Mouse (Mus musculus): ENCODE measurements around the gene Ola1. TPM values are rescaled to one million over a fixed set of nuclear protein-coding genes. Genes with fewer than 3 reads are reported as not detected.

The Ola1 gene
- polyA plus RNA-seq (2015; fragmentation: Nextera tagmentation; extraction: Ambion mirVana) = 92.9 and 97.7 TPM in 2 replicates

DNA sequence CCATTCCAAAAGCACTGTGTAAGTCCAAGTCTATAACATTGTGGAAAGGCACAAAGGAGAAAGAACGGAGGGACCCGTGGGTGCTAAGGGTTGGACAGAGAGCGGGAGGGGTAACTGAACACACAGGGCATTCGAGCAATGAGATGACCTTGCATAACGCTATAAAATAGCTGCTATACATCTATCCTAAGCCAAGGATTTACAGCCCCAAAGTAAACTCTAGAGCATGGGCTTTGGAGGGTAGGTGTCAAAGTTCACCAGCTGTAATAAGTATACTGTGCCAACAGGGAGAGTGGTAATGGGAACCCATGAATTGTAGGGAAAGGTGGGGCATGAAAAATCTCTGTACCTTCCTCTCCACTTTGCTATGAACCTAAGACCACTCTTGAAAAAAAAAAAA is at the start of gene Ola1:
Gene Ola1, minus strand, starts transcription at position 12 of the 400 bp plus-strand sequence.
- no peak for ATAC-seq (ENCODE audit: low FRiP score, low read depth)
- H3K9ac ChIP-seq = no peak within 1 kb of the TSS
- 90% methylated on average over 5 of the region's 5 CpGs for WGBS

DNA sequence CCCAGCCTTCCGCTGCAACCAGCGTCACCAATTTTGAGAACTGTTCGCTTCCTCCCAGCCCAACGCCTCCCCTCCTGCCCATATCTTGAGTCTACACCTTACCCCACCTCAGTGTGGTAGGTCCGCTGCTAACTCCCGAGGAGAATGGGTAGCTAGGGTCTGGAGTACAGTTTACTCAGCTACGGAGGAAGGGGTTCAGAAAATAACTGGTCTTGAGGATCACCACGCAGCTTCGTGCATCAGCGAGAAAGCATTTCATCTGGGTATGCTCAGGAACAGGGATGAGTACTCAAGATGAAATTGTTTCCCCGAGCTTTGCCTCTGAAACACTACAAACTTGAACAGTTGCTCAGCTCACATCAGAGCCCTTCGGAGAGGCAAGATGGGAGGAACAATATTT is 49.6 kb upstream of the Ola1 start:
- no peaks in the 10 kb centered on the region for H3K36me3 ChIP-seq
- H3K27ac ChIP-seq (replicated peaks) = no peak overlapping the region
- H3K4me1 ChIP-seq (replicated peaks) = peaks cover 34% of the 10 kb centered on the region
- WGBS = 3% methylated on average over 12 of the region's 12 CpGs
- no peak overlapping the region for H3K9ac ChIP-seq
- H3K4me3 ChIP-seq = no peak overlapping the region
- H3K27me3 ChIP-seq = peaks cover 74% of the 10 kb centered on the region
- ATAC-seq (ENCODE audit: low FRiP score, low read depth) = no peak
- no peaks in the 10 kb centered on the region for H3K9me3 ChIP-seq
- no peak overlapping the region for H3K4me2 ChIP-seq

More for the DNA sequence above, at the start of gene Ola1:
- Histone ChIP-seq H3K9me3 (no peaks in the 10 kb centered on the region), H3K4me2 (no peak within 1 kb of the TSS), H3K4me1 (replicated peaks) (peaks cover 3% of the 10 kb centered on the region; the same call in 1 of the 2 replicates), H3K27me3 (no peaks in the 10 kb centered on the region), H3K36me3 (no peaks in the 10 kb centered on the region), H3K27ac (replicated peaks) (no peak within 1 kb of the TSS), H3K4me3 (no peak within 1 kb of the TSS)

DNA sequence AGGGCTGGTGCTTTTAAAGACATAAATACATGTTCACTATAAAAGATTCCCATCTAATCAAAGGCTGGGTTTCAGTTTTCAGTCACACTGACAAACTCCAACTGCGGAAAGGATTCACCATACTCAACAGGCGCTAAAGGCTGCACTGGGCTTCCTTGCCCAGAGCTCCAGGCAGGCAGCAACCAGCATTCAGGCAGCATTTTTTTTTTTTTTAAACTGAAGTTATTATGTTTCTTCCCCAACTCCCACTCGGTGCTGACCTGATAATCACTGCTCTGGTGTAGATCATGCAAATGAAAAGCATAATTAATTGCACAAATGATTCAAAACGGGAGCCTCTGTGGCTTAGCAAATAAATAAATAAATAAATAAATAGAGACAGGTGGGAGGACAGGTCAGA is 49.1 kb upstream of the Ola1 start:
- Histone ChIP-seq H3K4me3 (no peak overlapping the region), H3K4me1 (replicated peaks) (peaks cover 29% of the 10 kb centered on the region), H3K9ac (no peak overlapping the region), H3K36me3 (no peaks in the 10 kb centered on the region), H3K9me3 (no peaks in the 10 kb centered on the region), H3K4me2 (no peak overlapping the region), H3K27ac (replicated peaks) (no peak overlapping the region), H3K27me3 (peaks cover 79% of the 10 kb centered on the region)
- 6% methylated on average over 4 of the region's 4 CpGs for WGBS
- ATAC-seq (ENCODE audit: low FRiP score, low read depth) = no peak

DNA sequence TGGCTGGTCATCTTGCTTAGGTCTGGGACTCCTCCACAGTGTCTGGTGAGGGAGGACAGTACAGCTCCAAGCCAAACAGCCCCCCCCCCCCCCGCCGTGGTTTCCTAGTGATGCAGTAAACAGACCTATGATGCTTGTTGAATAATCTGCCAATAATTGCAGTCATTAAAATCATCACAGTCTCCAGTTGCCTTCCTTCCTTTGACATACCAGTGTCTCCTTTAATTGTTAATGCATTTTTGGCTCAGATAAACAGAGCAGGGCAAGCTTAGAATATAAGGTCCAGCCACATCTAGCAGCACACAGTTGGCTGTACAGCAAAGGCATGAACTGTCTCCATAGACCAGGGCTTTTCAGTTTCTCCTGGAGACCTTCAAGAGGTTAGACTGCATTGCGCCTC is 48.5 kb upstream of the Ola1 start:
- no peak for ATAC-seq (ENCODE audit: low FRiP score, low read depth)
- H3K4me1 ChIP-seq (replicated peaks) = peaks cover 28% of the 10 kb centered on the region
- H3K4me3 ChIP-seq = no peak overlapping the region
- 22% methylated on average over 3 of the region's 3 CpGs for WGBS
- no peak overlapping the region for H3K4me2 ChIP-seq
- H3K27ac ChIP-seq (replicated peaks) = no peak overlapping the region
- peaks cover 83% of the 10 kb centered on the region for H3K27me3 ChIP-seq
- H3K9me3 ChIP-seq = no peaks in the 10 kb centered on the region
- H3K36me3 ChIP-seq = no peaks in the 10 kb centered on the region
- no peak overlapping the region for H3K9ac ChIP-seq

DNA sequence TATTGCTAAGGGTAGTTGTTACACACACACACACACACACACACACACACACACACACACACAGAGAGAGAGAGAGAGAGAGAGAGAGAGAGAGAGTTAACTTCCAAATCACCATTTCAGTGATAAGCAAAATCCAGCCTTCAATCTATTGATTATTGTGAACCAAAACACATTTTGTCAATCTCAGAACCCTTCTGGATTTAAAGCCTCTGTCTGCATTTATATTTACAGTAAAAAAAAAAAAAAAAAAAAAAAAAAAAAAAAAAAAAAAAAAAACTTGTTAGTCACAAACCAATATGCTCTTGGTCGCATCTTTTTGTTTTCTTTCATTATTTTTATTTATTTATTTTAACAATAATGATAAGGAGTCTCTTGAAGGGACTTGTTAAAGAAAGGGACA is 47.9 kb upstream of the Ola1 start:
- no peak overlapping the region for H3K27ac ChIP-seq (replicated peaks)
- no peak overlapping the region for H3K9ac ChIP-seq

DNA sequence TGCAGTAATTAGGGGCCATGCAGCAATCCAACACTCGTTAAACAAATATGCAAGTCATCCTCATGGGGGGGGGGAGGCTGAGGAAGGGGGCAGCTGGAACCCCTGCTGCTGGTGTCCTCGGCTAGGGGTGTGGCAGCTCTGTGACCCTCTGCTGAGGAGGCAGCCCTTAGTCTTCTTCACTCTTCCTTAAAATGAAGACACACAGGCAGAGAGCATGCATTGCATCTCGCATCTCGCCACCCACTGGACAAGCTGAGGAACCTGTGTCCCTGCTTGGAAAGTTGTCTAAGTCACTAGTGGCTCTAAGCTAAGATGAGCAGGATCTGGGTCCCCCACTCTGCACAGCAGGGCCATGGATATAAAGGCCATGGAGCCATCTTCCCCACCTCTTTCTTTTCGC is 47.3 kb upstream of the Ola1 start:
- no peak for ATAC-seq (ENCODE audit: low FRiP score, low read depth)
- Histone ChIP-seq H3K9ac (no peak overlapping the region), H3K27ac (replicated peaks) (no peak overlapping the region), H3K4me1 (replicated peaks) (peaks cover 19% of the 10 kb centered on the region), H3K36me3 (no peaks in the 10 kb centered on the region), H3K4me2 (no peak overlapping the region), H3K27me3 (peaks cover 81% of the 10 kb centered on the region), H3K4me3 (no peak overlapping the region), H3K9me3 (no peaks in the 10 kb centered on the region)
- 9% methylated on average over 5 of the region's 5 CpGs for WGBS

More for the DNA sequence above, 47.9 kb upstream of the Ola1 start:
- ATAC-seq (ENCODE audit: low FRiP score, low read depth) = no peak
- no peak overlapping the region for H3K4me2 ChIP-seq
- peaks cover 87% of the 10 kb centered on the region for H3K27me3 ChIP-seq
- WGBS = 71% methylated on average over 1 of the region's 1 CpGs
- no peaks in the 10 kb centered on the region for H3K36me3 ChIP-seq
- H3K9me3 ChIP-seq = no peaks in the 10 kb centered on the region
- H3K4me1 ChIP-seq (replicated peaks) = peaks cover 24% of the 10 kb centered on the region
- no peak overlapping the region for H3K4me3 ChIP-seq

DNA sequence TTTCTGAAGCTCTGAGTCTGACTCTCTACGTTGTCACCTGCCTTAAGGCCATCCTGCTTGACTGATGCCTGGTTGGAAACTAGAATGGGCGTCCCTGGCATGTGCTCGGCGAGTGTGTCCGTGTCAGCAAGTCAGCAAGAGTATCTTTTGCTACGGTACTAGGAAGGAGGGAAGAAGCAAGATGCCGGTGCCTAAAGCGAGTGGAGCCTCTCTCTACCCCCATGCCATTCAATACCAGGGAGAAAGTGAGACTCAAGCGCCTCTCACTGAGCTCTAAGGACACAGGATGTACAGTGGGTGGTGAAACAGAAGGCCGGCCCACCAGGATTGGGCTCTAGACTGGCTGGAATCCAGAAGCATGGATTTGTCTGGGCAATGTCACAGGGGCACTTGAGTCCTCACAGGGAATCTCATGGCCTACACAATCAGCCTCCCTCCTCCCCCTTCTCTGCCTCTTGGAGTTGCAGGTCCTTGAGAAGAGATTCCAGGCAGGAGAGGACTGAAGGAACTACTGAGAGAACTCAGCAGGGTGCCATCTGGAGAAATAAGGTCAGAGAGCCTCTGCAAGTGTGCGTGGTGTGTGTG is 46.0 kb upstream of the Ola1 start:
- Histone ChIP-seq H3K4me2 (peak overlapping the region; percentile 54), H3K9me3 (no peaks in the 10 kb centered on the region), H3K27me3 (peaks cover 68% of the 10 kb centered on the region), H3K36me3 (no peaks in the 10 kb centered on the region), H3K4me1 (replicated peaks) (peaks cover 10% of the 10 kb centered on the region), H3K9ac (no peak overlapping the region), H3K27ac (replicated peaks) (no peak overlapping the region), H3K4me3 (no peak overlapping the region)
- WGBS = 10% methylated on average over 11 of the region's 11 CpGs
- ATAC-seq (ENCODE audit: low FRiP score, low read depth) = peak; percentile 27; the same call in 1 of the 2 replicates

DNA sequence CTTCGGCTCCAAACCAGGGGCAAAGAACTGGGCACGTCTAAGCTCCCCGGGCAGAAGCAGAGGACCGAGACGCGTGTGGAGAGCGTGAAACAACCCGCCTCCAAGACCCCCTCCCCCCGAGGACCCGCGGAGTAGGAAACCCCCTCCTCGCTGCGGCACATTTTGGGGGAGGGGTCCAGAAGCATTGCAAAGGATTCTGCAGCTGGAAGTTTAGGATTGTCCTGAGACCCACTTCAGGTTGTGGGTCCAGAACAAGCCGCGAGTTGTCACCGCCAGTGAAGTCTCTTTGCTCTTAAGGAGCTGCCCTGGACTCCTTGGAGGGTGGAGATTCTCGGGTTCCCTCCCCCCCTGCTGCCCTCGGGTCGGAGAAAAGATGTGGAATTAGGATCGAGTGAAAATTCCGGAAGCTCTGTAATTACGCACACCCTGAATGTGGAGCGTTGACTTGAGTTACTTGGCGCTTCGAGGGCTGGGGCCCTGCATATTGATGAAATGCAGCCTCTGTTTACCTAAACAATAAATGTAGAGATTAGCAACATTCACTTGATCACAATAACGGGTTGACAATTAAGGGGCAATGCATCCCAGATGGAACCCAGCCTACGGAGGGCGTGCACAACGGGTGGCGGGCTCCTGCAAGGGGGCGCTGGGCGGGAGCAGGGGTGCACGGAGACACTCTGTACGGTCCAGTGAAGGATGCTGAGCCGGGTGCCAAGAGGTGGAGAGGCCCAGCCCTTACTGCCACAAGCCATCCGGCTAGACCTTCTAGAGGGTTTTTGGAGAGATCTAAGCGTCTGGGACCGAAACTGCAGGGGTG is 45.3 kb upstream of the Ola1 start:
- Histone ChIP-seq H3K4me3 (peak overlapping the region; percentile 32), H3K27ac (replicated peaks) (no peak overlapping the region), H3K27me3 (peaks cover 66% of the 10 kb centered on the region), H3K36me3 (no peaks in the 10 kb centered on the region), H3K4me2 (peak overlapping the region; percentile 54), H3K9me3 (no peaks in the 10 kb centered on the region), H3K4me1 (replicated peaks) (peaks cover 10% of the 10 kb centered on the region), H3K9ac (no peak overlapping the region)
- ATAC-seq (ENCODE audit: low FRiP score, low read depth) = no peak
- 1% methylated on average over 38 of the region's 38 CpGs for WGBS

DNA sequence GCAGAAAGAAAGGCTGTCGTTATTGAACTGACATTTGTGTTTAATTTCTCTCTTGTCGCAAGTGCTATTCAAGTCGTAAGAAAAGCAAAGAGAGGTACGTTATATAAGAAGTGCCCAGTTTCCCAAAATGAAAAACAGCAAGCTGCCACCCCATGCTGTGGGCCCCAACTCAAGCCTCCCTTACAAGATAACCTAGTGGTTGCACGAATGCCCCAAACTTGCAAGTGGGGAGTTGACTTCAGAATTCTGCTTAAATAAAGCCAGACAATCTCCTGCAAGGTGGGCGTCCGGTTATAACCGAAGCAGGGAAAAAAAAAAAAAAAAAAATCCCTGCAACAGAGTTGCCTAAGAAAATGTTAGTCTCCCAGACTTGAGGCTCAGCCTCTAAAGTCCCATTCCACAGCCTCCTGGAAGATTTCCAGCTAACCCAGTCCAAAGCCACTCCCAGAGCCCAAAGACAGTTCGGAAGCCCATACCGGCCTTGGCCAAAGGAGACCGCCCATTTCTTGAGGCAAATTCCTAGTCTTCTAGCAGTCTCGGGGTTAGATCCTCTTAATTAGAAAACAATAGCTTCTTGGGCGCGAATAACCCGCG is 44.5 kb upstream of the Ola1 start:
- no peak overlapping the region for H3K9ac ChIP-seq
- WGBS = 10% methylated on average over 16 of the region's 16 CpGs

DNA sequence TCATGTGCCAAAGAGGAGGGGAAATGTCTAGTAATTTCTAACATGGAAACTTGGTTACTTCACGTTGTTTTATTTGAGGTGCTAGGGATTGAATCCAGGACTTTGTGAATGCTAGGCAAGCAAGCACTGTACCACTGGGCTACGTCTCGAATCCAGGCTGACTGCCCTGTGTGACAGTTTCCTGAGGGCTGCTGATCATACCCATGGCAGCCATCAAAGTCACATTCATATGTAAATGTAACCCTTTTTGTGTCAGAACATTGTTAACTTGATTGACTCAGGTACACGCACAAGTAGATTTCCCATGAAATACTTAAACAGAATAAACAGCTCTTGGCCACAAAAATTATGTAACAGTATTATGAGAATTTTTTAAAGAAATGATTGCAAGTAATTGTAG is 30.0 kb upstream of the Ola1 start:
- Histone ChIP-seq H3K9me3 (no peaks in the 10 kb centered on the region), H3K4me3 (no peak overlapping the region), H3K27me3 (no peaks in the 10 kb centered on the region), H3K4me1 (replicated peaks) (no peaks in the 10 kb centered on the region), H3K4me2 (no peak overlapping the region), H3K27ac (replicated peaks) (no peak overlapping the region), H3K36me3 (no peaks in the 10 kb centered on the region), H3K9ac (no peak overlapping the region)
- ATAC-seq (ENCODE audit: low FRiP score, low read depth) = no peak
- 47% methylated on average over 4 of the region's 4 CpGs for WGBS

More for the DNA sequence above, 44.5 kb upstream of the Ola1 start:
- Histone ChIP-seq H3K9me3 (no peaks in the 10 kb centered on the region), H3K36me3 (no peaks in the 10 kb centered on the region), H3K4me3 (peak overlapping the region; percentile 32), H3K4me2 (peak overlapping the region; percentile 54), H3K4me1 (replicated peaks) (peaks cover 10% of the 10 kb centered on the region), H3K27ac (replicated peaks) (no peak overlapping the region), H3K27me3 (peaks cover 62% of the 10 kb centered on the region)
- no peak for ATAC-seq (ENCODE audit: low FRiP score, low read depth)

DNA sequence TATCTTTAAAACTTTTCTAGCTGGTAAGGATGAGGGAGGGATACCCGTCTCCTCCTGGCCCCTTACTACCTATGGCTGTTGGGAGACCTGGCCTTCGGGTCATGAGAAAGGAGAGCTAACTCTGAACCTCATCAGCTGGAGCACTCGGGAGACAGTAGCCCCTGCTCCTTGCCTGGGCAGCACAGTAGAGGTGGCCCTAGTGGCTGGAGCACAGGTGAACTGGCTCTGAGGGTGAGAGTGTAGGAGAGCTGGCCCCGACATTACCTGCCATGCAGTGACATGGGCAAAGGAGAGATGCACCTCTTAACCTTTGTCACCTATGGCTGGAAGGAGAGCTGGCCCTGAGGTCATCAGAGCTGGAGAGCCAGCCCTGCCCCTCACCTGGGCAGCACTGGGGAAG is 22.6 kb upstream of the Ola1 start:
- Histone ChIP-seq H3K9me3 (no peaks in the 10 kb centered on the region), H3K36me3 (no peaks in the 10 kb centered on the region), H3K4me2 (no peak overlapping the region), H3K27me3 (no peaks in the 10 kb centered on the region), H3K27ac (replicated peaks) (no peak overlapping the region), H3K4me3 (no peak overlapping the region), H3K4me1 (replicated peaks) (no peaks in the 10 kb centered on the region), H3K9ac (no peak overlapping the region)
- no peak for ATAC-seq (ENCODE audit: low FRiP score, low read depth)
- WGBS = 90% methylated on average over 4 of the region's 4 CpGs

DNA sequence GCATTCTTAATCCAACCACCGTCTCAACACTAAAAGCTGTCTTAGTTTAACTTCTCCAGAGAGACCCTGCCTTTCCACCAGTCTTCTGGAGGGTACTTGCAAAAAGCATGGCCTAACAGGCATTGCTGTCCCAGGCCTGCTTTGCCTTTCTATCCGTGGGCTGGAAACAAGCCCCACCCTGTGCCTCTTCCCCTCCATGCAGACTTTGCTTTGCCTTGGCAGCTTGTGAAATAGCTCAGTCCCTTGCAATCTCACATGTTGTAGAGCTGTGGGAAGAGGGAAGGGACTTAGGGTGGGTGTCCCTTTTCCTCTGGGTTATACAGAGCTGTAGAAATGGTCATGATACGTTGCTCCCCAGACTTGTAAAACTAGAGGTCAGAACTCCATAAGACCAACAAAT is 12.4 kb upstream of the Ola1 start:
- Histone ChIP-seq H3K9me3 (no peaks in the 10 kb centered on the region), H3K27me3 (no peaks in the 10 kb centered on the region), H3K9ac (no peak overlapping the region), H3K4me3 (no peak overlapping the region), H3K27ac (replicated peaks) (no peak overlapping the region), H3K4me1 (replicated peaks) (no peaks in the 10 kb centered on the region), H3K36me3 (no peaks in the 10 kb centered on the region), H3K4me2 (no peak overlapping the region)
- WGBS = 68% methylated on average over 3 of the region's 3 CpGs
- no peak for ATAC-seq (ENCODE audit: low FRiP score, low read depth)
